Mouse (Mus musculus) ES-E14 (cell line): ENCODE results near the gene Hist1h2bh. TPM values are rescaled to one million over a fixed set of nuclear protein-coding genes. Genes with fewer than 3 reads are reported as not detected.
"Not testable (repeated sequence)": the region's sequence is repeated elsewhere in the genome, so short reads cannot be mapped to it uniquely, and the experiment has no call there.

ENCODE experiments used
- DNase-seq: peaks from one replicate; pipeline ENCODE4 v3.0.0-alpha.2; 2013; ENCODE audit warnings: low read depth, low spot score
- H3K27ac ChIP-seq: 2 replicates; pipeline ENCODE4 v1.5.1; 2012; ENCODE audit warnings: low read depth, mild to moderate bottlenecking, low read length, moderate library complexity, mixed read lengths; ENCODE audit not compliant: poor library complexity, insufficient read depth, severe bottlenecking
- H3K36me3 ChIP-seq: 2 replicates; pipeline ENCODE4 v1.6.1; 2012; ENCODE audit warnings: mild to moderate bottlenecking, low read length, moderate library complexity, mixed read lengths; ENCODE audit not compliant: control insufficient read depth, poor library complexity, insufficient read depth, severe bottlenecking
- H3K4me1 ChIP-seq, 2 experiments: fragments of 150-350 bp in 1 of 2; sonication (generic) in 1 of 2; 2 replicates each; pipeline ENCODE4 v1.6.1; 2012; ENCODE audit warnings: low read length in 2 of 2, mild to moderate bottlenecking in 1 of 2, mixed read lengths in 1 of 2; ENCODE audit not compliant: control insufficient read depth in 2 of 2, insufficient read depth in 2 of 2, poor library complexity in 1 of 2
- H3K4me3 ChIP-seq, 2 experiments: fragments of 150-350 bp in 1 of 2; sonication (generic) in 1 of 2; 2 replicates each; pipeline ENCODE4 v1.5.1; 2012; ENCODE audit warnings: low read length in 2 of 2, low read depth in 1 of 2, mild to moderate bottlenecking in 1 of 2, mixed read lengths in 1 of 2; ENCODE audit not compliant: insufficient read depth in 1 of 2, poor library complexity in 1 of 2, severe bottlenecking in 1 of 2
- H3K9ac ChIP-seq: 2 replicates; pipeline ENCODE4 v1.6.1; 2012; ENCODE audit warnings: low read depth, mild to moderate bottlenecking, low read length, mixed read lengths; ENCODE audit not compliant: poor library complexity, insufficient read depth, severe bottlenecking
- H3K9me3 ChIP-seq: fragments of 150-350 bp; sonication (generic); 2 replicates; pipeline ENCODE4 v1.6.1; 2012; ENCODE audit warnings: low read depth, mild to moderate bottlenecking, low read length; ENCODE audit not compliant: control insufficient read depth, insufficient read depth
- CHD2 ChIP-seq: IDR thresholded peaks from 2 replicates; pipeline ENCODE4 v1.6.1; 2014; ENCODE audit warnings: mild to moderate bottlenecking, low read depth, low read length, inconsistent platforms
- HCFC1 ChIP-seq: IDR thresholded peaks from 2 replicates; pipeline ENCODE4 v1.6.1; 2012; ENCODE audit warnings: low read length, inconsistent platforms, borderline replicate concordance; ENCODE audit not compliant: insufficient read depth
- MAFK ChIP-seq: IDR thresholded peaks from 2 replicates; pipeline ENCODE4 v1.6.1; 2014; ENCODE audit warnings: mild to moderate bottlenecking, low read depth, low read length, inconsistent platforms; ENCODE audit not compliant: insufficient read depth
- ZC3H11A ChIP-seq: IDR thresholded peaks from 2 replicates; pipeline ENCODE4 v1.6.1; 2012; ENCODE audit warnings: low read depth, mild to moderate bottlenecking, inconsistent platforms, low read length, borderline replicate concordance
- ZNF384 ChIP-seq: IDR thresholded peaks from 2 replicates; pipeline ENCODE4 v1.6.1; 2012; ENCODE audit warnings: low read depth, low read length, inconsistent platforms
- in situ Hi-C, 2 experiments: fragments of 600-800 bp; cut with MboI; formaldehyde crosslinking; loops; one replicate each; pipeline ENCODE4 v1.15.1; 2025; ENCODE audit warnings: low sequenced_read_pairs in 2 of 2, inconsistent platforms in 1 of 2; ENCODE audit not compliant: unreplicated experiment in 2 of 2
- total RNA-seq: library from RNA; depleted of rRNA; stranded (reverse); fragments of 300-350 nt; gene quantifications from 2 replicates; pipeline ENCODE4 v1.2.3, GENCODE M21; 2012; rRNA removed

Gene Hist1h2bh
- 98.5 and 146 TPM in 2 replicates for total RNA-seq

- in situ Hi-C loops = loop anchor here in 1 of 2 experiments (25.0 kb wide), 1 partner anchor 1506 kb away; the partner anchor contains the start of genes Hist1h2ag, Hist1h2ah, Hist1h2bj and Hist1h2bk
- Histone ChIP-seq H3K4me3 (peak within 1 kb of the TSS; percentile 70 to 71), H3K9ac (peak within 1 kb of the TSS; percentile 65), H3K27ac (peak within 1 kb of the TSS; percentile 76; the same call in 1 of the 2 replicates)
- not testable (repeated sequence) for H3K9me3 ChIP-seq, DNase-seq, H3K36me3 ChIP-seq, H3K4me1 ChIP-seq
Measured at GRCm38 (mm10) chr13:23542999-23543607, at the start of gene Hist1h2bh. TSS of gene Hist1h2bh (minus strand) at chr13:23543392.

- no peaks in the 10 kb centered on the region for H3K9me3 ChIP-seq
- in situ Hi-C loops = no loop called here
- no peak overlapping the region for H3K27ac ChIP-seq
- H3K9ac ChIP-seq = no peak overlapping the region
- H3K36me3 ChIP-seq = no peaks in the 10 kb centered on the region
- TF ChIP-seq CHD2 (no peak), MAFK (no peak), ZNF384 (no peak), ZC3H11A (no peak), HCFC1 (no peak)
- DNase-seq = no peak
- peaks cover 7 to 13% of the 10 kb centered on the region in 2 experiments for H3K4me1 ChIP-seq
- H3K4me3 ChIP-seq = no peak overlapping the region
Measured at GRCm38 (mm10) chr13:23592614-23593013, 49.4 kb upstream of the Hist1h2bh start.

GRCm38 (mm10) chr13:23591886-23592285 lies 48.7 kb upstream of the Hist1h2bh start:
- H3K4me1 ChIP-seq = peaks cover 7 to 14% of the 10 kb centered on the region in 2 experiments
- H3K9me3 ChIP-seq, H3K4me3 ChIP-seq, in situ Hi-C loops, DNase-seq, H3K9ac ChIP-seq, H3K36me3 ChIP-seq, H3K27ac ChIP-seq: not testable (repeated sequence)

GRCm38 (mm10) chr13:23591206-23591605 lies 48.0 kb upstream of the Hist1h2bh start:
- H3K9me3 ChIP-seq = no peaks in the 10 kb centered on the region
- in situ Hi-C loops = no loop called here
- no peaks in the 10 kb centered on the region for H3K36me3 ChIP-seq
- H3K9ac ChIP-seq = no peak overlapping the region
- H3K27ac ChIP-seq = no peak overlapping the region
- H3K4me3 ChIP-seq = no peak overlapping the region
- DNase-seq = no peak
- peaks cover 6 to 14% of the 10 kb centered on the region in 2 experiments for H3K4me1 ChIP-seq
- TF ChIP-seq ZC3H11A = no peak
- TF ChIP-seq HCFC1 = no peak
- no peak for TF ChIP-seq ZNF384
- TF ChIP-seq MAFK = no peak
- TF ChIP-seq CHD2 = no peak

- in situ Hi-C loops = no loop called here
- Histone ChIP-seq H3K4me3 (peak overlapping the region; percentile 55 to 65), H3K4me1 (peaks cover 0 to 10% of the 10 kb centered on the region in 2 experiments; a peak in 2 of 4 replicates), H3K9me3 (no peaks in the 10 kb centered on the region), H3K9ac (peak overlapping the region; percentile 93), H3K27ac (peak overlapping the region; percentile 99; the same call in 1 of the 2 replicates), H3K36me3 (no peaks in the 10 kb centered on the region)
- DNase-seq = no peak
- TF ChIP-seq HCFC1 (no peak), ZNF384 (no peak), CHD2 (no peak), MAFK (no peak), ZC3H11A (no peak)
Measured at GRCm38 (mm10) chr13:23586940-23587225, 43.7 kb upstream of the Hist1h2bh start.
